Mouse (Mus musculus) cerebral cortex, adult 2 months (tissue): Measurements from ENCODE around the gene Cacna1h.

ENCODE experiments used
- WGBS: fragments of 180-500 bp; shearing (Covaris S2); methylation state at CpG from one replicate; pipeline ENCODE4 v1.1.7; 2018; 5-methylcytosine and 5-hydroxymethylcytosine counted together

Gene Cacna1h

GRCm38 (mm10) chr17:25332321-25332720 lies 101.3 kb downstream of the Cacna1h start:
- 74% methylated on average over 9 of the region's 9 CpGs for WGBS
